Mouse (Mus musculus) CH12.LX (cell line): ENCODE results near the gene Spef2. TPM values are rescaled to one million over a fixed set of nuclear protein-coding genes. Genes with fewer than 3 reads are reported as not detected.

Source experiments
- DNase-seq: peaks from one replicate; pipeline ENCODE4 v3.0.0-alpha.2; 2013; ENCODE audit errors: extremely low read depth
- H3K27ac ChIP-seq: 2 replicates; pipeline ENCODE4 v1.5.1; 2012; ENCODE audit warnings: low read depth, mild to moderate bottlenecking, control low read depth, moderate library complexity; ENCODE audit not compliant: insufficient read depth
- H3K27me3 ChIP-seq: replicated peaks from 2 replicates; pipeline ENCODE3; 2012; ENCODE audit warnings: inconsistent platforms
- H3K36me3 ChIP-seq, 2 experiments: replicated peaks in 1 of 2; 2 replicates each; pipeline versions ENCODE3 to v1.6.1; 2012; ENCODE audit warnings: inconsistent platforms in 1 of 2, low read length in 1 of 2, mild to moderate bottlenecking in 1 of 2, mixed read lengths in 1 of 2, moderate library complexity in 1 of 2; ENCODE audit not compliant: control insufficient read depth in 1 of 2, insufficient read depth in 1 of 2
- H3K4me1 ChIP-seq, 2 experiments: 2 replicates each; pipeline ENCODE4 v1.6.1; 2012; ENCODE audit warnings: inconsistent platforms in 1 of 2, moderate library complexity in 1 of 2; ENCODE audit not compliant: insufficient read depth in 2 of 2, control insufficient read depth in 1 of 2
- H3K4me2 ChIP-seq: 2 replicates; pipeline ENCODE4 v1.6.1; 2012; ENCODE audit warnings: low read depth, mild to moderate bottlenecking, control low read depth; ENCODE audit not compliant: poor library complexity, insufficient read depth, severe bottlenecking
- H3K4me3 ChIP-seq, 3 experiments: fragments of 150-350 bp in 1 of 3; sonication (generic) in 1 of 3; replicated peaks in 1 of 3; 2 replicates each; pipeline versions ENCODE3 to v1.5.1; 2011 to 2012; ENCODE audit warnings: low read depth in 2 of 3, low read length in 2 of 3, mild to moderate bottlenecking in 2 of 3, moderate library complexity in 2 of 3, control low read depth in 1 of 3, improper control_type of control experiment in 1 of 3, inconsistent platforms in 1 of 3, mixed read lengths in 1 of 3; ENCODE audit not compliant: poor library complexity in 1 of 3
- H3K79me2 ChIP-seq: replicated peaks from 2 replicates; pipeline ENCODE4 v1.6.1; 2012; ENCODE audit warnings: mild to moderate bottlenecking, moderate library complexity; ENCODE audit not compliant: control insufficient read depth, poor library complexity, insufficient read depth, severe bottlenecking; ENCODE audit errors: extremely low read depth
- H3K9ac ChIP-seq: 2 replicates; pipeline ENCODE4 v1.6.1; 2012; ENCODE audit warnings: low read depth, mild to moderate bottlenecking, control low read depth, moderate library complexity; ENCODE audit not compliant: insufficient read depth
- H3K9me3 ChIP-seq: replicated peaks from 2 replicates; pipeline ENCODE3; 2012; ENCODE audit warnings: low read length, inconsistent platforms, mixed read lengths
- CHD1 ChIP-seq: IDR thresholded peaks from 2 replicates; pipeline ENCODE4 v1.6.1; 2012; ENCODE audit warnings: low read depth, low read length, improper control_type of control experiment, inconsistent platforms
- CHD2 ChIP-seq: IDR thresholded peaks from 2 replicates; pipeline ENCODE4 v1.6.1; 2011; ENCODE audit warnings: low read length, improper control_type of control experiment
- CTCF ChIP-seq, 2 experiments: IDR thresholded peaks in 1 of 2; conservative IDR thresholded peaks in 1 of 2; 2 replicates each; pipeline ENCODE4 v1.5.1; 2011 to 2012; ENCODE audit warnings: low read depth in 2 of 2, low read length in 2 of 2, improper control_type of control experiment in 1 of 2, inconsistent platforms in 1 of 2, mild to moderate bottlenecking in 1 of 2, moderate library complexity in 1 of 2
- E2F4 ChIP-seq: IDR thresholded peaks from 2 replicates; pipeline ENCODE4 v1.6.1; 2011; ENCODE audit warnings: low read depth, low read length, improper control_type of control experiment; ENCODE audit not compliant: insufficient replicate concordance
- ELF1 ChIP-seq: IDR thresholded peaks from 2 replicates; pipeline ENCODE4 v1.6.1; 2014; ENCODE audit warnings: low read depth, mild to moderate bottlenecking, inconsistent platforms, low read length, improper control_type of control experiment
- ETS1 ChIP-seq: conservative IDR thresholded peaks from 2 replicates; pipeline ENCODE4 v1.6.1; 2012; ENCODE audit warnings: low read depth, mild to moderate bottlenecking, inconsistent platforms, low read length, improper control_type of control experiment, moderate library complexity
- GABPA ChIP-seq: IDR thresholded peaks from 2 replicates; pipeline ENCODE4 v1.6.1; 2012; ENCODE audit warnings: low read depth, low read length, improper control_type of control experiment, inconsistent platforms; ENCODE audit not compliant: insufficient replicate concordance
- IRF4 ChIP-seq: IDR thresholded peaks from 2 replicates; pipeline ENCODE4 v1.6.1; 2014; ENCODE audit warnings: low read depth, mild to moderate bottlenecking, inconsistent platforms, low read length, improper control_type of control experiment
- JUND ChIP-seq: conservative IDR thresholded peaks from 2 replicates; pipeline ENCODE4 v1.6.1; 2011; ENCODE audit warnings: low read depth, low read length, improper control_type of control experiment
- KAT2A ChIP-seq: IDR thresholded peaks from 2 replicates; pipeline ENCODE4 v1.6.1; 2012; ENCODE audit warnings: low read length, improper control_type of control experiment, inconsistent platforms; ENCODE audit not compliant: insufficient replicate concordance
- MAX ChIP-seq: IDR thresholded peaks from 2 replicates; pipeline ENCODE4 v1.6.1; 2011; ENCODE audit warnings: low read length, improper control_type of control experiment
- MAZ ChIP-seq: IDR thresholded peaks from 2 replicates; pipeline ENCODE4 v1.6.1; 2012; ENCODE audit warnings: low read depth, mild to moderate bottlenecking, inconsistent platforms, low read length, improper control_type of control experiment, moderate library complexity
- MEF2A ChIP-seq: IDR thresholded peaks from 2 replicates; pipeline ENCODE4 v1.6.1; 2014; ENCODE audit warnings: low read depth, mild to moderate bottlenecking, inconsistent platforms, low read length, improper control_type of control experiment, borderline replicate concordance
- MYC ChIP-seq: IDR thresholded peaks from 2 replicates; pipeline ENCODE4 v1.6.1; 2011; ENCODE audit warnings: low read depth, mild to moderate bottlenecking, improper control_type of control experiment, low read length
- NELFE ChIP-seq: IDR thresholded peaks from 2 replicates; pipeline ENCODE4 v1.6.1; 2011; ENCODE audit warnings: low read depth, low read length, improper control_type of control experiment
- NRF1 ChIP-seq: IDR thresholded peaks from 2 replicates; pipeline ENCODE4 v1.6.1; 2014; ENCODE audit warnings: low read depth, mild to moderate bottlenecking, inconsistent platforms, low read length, improper control_type of control experiment, moderate library complexity
- PAX5 ChIP-seq: IDR thresholded peaks from 2 replicates; pipeline ENCODE4 v1.6.1; 2012; ENCODE audit warnings: low read length, inconsistent platforms, mixed read lengths
- POLR2A ChIP-seq: IDR thresholded peaks from 2 replicates; pipeline ENCODE4 v1.6.1; 2011; ENCODE audit warnings: low read depth, mild to moderate bottlenecking, improper control_type of control experiment, low read length
- POLR2AphosphoS2 ChIP-seq: IDR thresholded peaks from 2 replicates; pipeline ENCODE4 v1.6.1; 2011; ENCODE audit warnings: low read depth, low read length, improper control_type of control experiment
- RAD21 ChIP-seq: IDR thresholded peaks from 2 replicates; pipeline ENCODE4 v1.6.1; 2011; ENCODE audit warnings: low read depth, mild to moderate bottlenecking, low read length, improper control_type of control experiment, moderate library complexity
- SIN3A ChIP-seq: IDR thresholded peaks from 2 replicates; pipeline ENCODE4 v1.6.1; 2012; ENCODE audit warnings: low read length, improper control_type of control experiment, inconsistent platforms
- SMC3 ChIP-seq: IDR thresholded peaks from 2 replicates; pipeline ENCODE4 v1.6.1; 2011; ENCODE audit warnings: low read depth, low read length, improper control_type of control experiment
- TCF12 ChIP-seq: IDR thresholded peaks from 2 replicates; pipeline ENCODE4 v1.6.1; 2014; ENCODE audit warnings: low read depth, mild to moderate bottlenecking, inconsistent platforms, low read length, improper control_type of control experiment
- UBTF ChIP-seq: IDR thresholded peaks from 2 replicates; pipeline ENCODE4 v1.6.1; 2012; ENCODE audit warnings: low read depth, mild to moderate bottlenecking, inconsistent platforms, low read length, improper control_type of control experiment, moderate library complexity
- USF1 ChIP-seq: IDR thresholded peaks from 2 replicates; pipeline ENCODE4 v1.6.1; 2014; ENCODE audit warnings: low read depth, mild to moderate bottlenecking, inconsistent platforms, low read length, improper control_type of control experiment
- USF2 ChIP-seq: conservative IDR thresholded peaks from 2 replicates; pipeline ENCODE4 v1.6.1; 2011; ENCODE audit warnings: low read depth, low read length, improper control_type of control experiment
- ZC3H11A ChIP-seq: IDR thresholded peaks from 2 replicates; pipeline ENCODE4 v1.6.1; 2012; ENCODE audit warnings: low read depth, mild to moderate bottlenecking, inconsistent platforms, low read length, improper control_type of control experiment
- ZKSCAN1 ChIP-seq: IDR thresholded peaks from 2 replicates; pipeline ENCODE4 v1.6.1; 2012; ENCODE audit warnings: low read depth, inconsistent platforms, low read length, improper control_type of control experiment, borderline replicate concordance
- ZMIZ1 ChIP-seq: IDR thresholded peaks from 2 replicates; pipeline ENCODE4 v1.6.1; 2012; ENCODE audit warnings: low read depth, mild to moderate bottlenecking, inconsistent platforms, low read length, improper control_type of control experiment
- ZNF384 ChIP-seq: IDR thresholded peaks from 2 replicates; pipeline ENCODE4 v1.6.1; 2012; ENCODE audit warnings: low read depth, low read length, improper control_type of control experiment, inconsistent platforms
- dilution Hi-C: fragments of 300-500 bp; cut with MboI; formaldehyde crosslinking; loops from 2 replicates; pipeline ENCODE4 v1.14.3; 2020; ENCODE audit warnings: low sequenced_read_pairs; ENCODE audit not compliant: extremely low pct_unique_long_range_greater_than_20kb, extremely low pct_ligation_motif_present
- in situ Hi-C: fragments of 300-500 bp; cut with MboI; formaldehyde crosslinking; loops from 3 replicates; pipeline ENCODE4 v1.14.3; 2019; ENCODE audit warnings: low sequenced_read_pairs, low pct_ligation_motif_present, low pct_unique_long_range_greater_than_20kb, mixed read lengths
- polyA plus RNA-seq: library from polyadenylated mRNA; unstranded; fragments of >175 nt; gene quantifications from 2 replicates; pipeline ENCODE4 v1.2.1, GENCODE M21; 2012; ENCODE audit warnings: low read depth; ENCODE audit not compliant: insufficient read length
- total RNA-seq, 2 experiments: library from RNA; depleted of rRNA; stranded (reverse); fragments of 300-350 nt in 1 of 2; fragments of >200 nt in 1 of 2; gene quantifications; 2 replicates each; pipeline ENCODE4 v1.2.3; 2012 to 2014

Gene Spef2
- total and polyA plus RNA-seq, 3 experiments = 0.51 to 1.4 (median 1.2) TPM

DNA sequence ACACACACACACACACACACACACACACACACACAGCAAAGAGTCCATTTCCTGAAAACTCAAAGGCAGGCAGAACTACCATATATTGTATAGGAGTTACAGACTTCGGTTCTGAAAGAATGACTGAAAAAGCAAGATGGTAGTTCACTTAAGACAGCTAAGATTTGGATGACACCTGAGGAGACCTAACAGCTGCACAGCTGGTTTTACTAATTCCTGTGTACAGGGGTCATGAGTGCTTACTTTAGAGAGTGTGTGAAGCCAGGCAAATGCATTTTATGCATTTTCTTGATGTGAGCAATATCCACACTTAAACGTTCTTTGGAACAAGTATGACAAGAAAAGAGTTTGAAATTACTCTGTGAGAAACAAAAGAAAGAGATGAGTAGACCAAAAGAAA, 124.0 kb downstream of the Spef2 start:
- no peak for DNase-seq
- dilution Hi-C loops = no loop called here
- H3K36me3 ChIP-seq = no peaks in the 10 kb centered on the region

DNA sequence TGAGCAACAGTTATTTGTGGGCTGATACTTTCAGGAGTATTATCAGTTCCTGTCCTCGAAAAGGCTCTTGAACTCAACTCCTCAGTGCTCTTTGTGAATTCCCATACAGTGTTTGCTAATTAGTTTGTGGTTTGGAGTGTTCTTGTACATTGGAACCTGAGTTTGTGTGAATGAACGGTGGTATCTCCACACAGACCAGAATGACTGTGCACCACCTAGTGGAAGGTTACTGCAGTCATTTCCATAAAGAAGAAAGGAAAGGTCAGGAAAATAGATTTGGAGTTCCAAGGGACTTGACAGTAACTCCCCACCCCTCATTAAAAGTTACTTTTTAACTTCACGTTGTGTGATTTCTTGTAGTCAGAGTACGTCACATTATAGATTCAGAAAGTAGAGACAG, 140.5 kb downstream of the Spef2 start:
- dilution Hi-C loops (no loop called here), in situ Hi-C loops (no loop called here)
- no peaks in the 10 kb centered on the region for H3K4me1 ChIP-seq
- no peaks in the 10 kb centered on the region for H3K27me3 ChIP-seq
- TF ChIP-seq IRF4 (no peak), ZKSCAN1 (no peak), TCF12 (no peak), MYC (no peak), PAX5 (no peak), UBTF (no peak), CHD1 (no peak), NRF1 (no peak), CTCF (conservative IDR thresholded peaks at IDR 0.05 in 1 of 2, IDR thresholded peaks at IDR 0.05 in 1 of 2; ENCODE audit: low read depth in 2 of 2, low read length in 2 of 2) (peak in 1 of 2 experiments; percentile 69; a peak in 3 of 4 replicates), CHD2 (no peak), POLR2A (no peak), USF2 (no peak), JUND (no peak), ZC3H11A (no peak), MEF2A (no peak), USF1 (no peak), MAZ (no peak), E2F4 (no peak), RAD21 (peak; percentile 66), SMC3 (peak; percentile 82), ZNF384 (no peak)
- DNase-seq = peak; percentile 20
- no peaks in the 10 kb centered on the region for H3K79me2 ChIP-seq
- no peaks in the 10 kb centered on the region for H3K9me3 ChIP-seq
- H3K9ac ChIP-seq = no peak overlapping the region
- H3K27ac ChIP-seq = no peak overlapping the region
- H3K36me3 ChIP-seq = no peaks in the 10 kb centered on the region
- no peak overlapping the region for H3K4me2 ChIP-seq
- no peak overlapping the region for H3K4me3 ChIP-seq

More for the DNA sequence above, 124.0 kb downstream of the Spef2 start:
- Histone ChIP-seq H3K9ac (no peak overlapping the region), H3K9me3 (no peaks in the 10 kb centered on the region), H3K27me3 (no peaks in the 10 kb centered on the region), H3K4me1 (no peaks in the 10 kb centered on the region), H3K4me2 (no peak overlapping the region), H3K27ac (no peak overlapping the region), H3K79me2 (no peaks in the 10 kb centered on the region), H3K4me3 (no peak overlapping the region)
- in situ Hi-C loops = no loop called here
- TF ChIP-seq ZMIZ1 (no peak), JUND (no peak), NELFE (no peak), RAD21 (no peak), SIN3A (no peak), USF1 (no peak), NRF1 (no peak), POLR2AphosphoS2 (no peak), KAT2A (no peak), ZC3H11A (no peak), ETS1 (no peak), ELF1 (no peak), MAX (no peak), GABPA (no peak), USF2 (no peak), MYC (no peak)
